Mouse (Mus musculus) fat pad, adult 2 months (tissue): ENCODE measurements around the gene Nat8f6.
"Not testable (repeated sequence)": the region's sequence is repeated elsewhere in the genome, so short reads cannot be mapped to it uniquely, and the experiment has no call there.

Experiments
- DNase-seq: peaks from one replicate; pipeline ENCODE4 v3.0.0-alpha.2; 2011; ENCODE audit warnings: low read depth, low spot score; ENCODE audit errors: extremely low read depth

The Nat8f6 gene

DNA sequence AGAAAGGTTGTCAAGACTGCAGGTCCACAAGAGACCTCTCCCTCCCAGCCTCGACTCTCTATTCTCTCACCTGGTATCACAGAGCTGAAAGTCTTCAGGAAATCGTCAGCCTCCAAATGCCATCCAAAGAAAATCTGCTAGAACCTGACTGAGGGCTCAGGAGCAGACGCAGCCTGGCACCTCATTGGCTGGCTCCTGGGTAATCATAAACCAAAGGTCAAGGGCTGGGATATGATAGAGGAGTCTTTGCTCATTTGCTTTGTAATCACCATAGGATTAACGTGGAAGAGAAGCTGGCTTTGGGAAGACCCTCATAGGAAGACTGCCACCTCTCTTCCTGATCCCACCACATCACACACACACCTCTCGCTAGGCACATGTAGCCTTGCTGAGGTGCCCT is at the start of gene Nat8f6, which contains the start of gene Nat8f5:
TSS of gene Nat8f6 (minus strand) at position 118 of the 400 bp plus-strand sequence.
TSS of gene Nat8f5 (minus strand) at position 136 of the 400 bp plus-strand sequence.
- DNase-seq, result no peak

DNA sequence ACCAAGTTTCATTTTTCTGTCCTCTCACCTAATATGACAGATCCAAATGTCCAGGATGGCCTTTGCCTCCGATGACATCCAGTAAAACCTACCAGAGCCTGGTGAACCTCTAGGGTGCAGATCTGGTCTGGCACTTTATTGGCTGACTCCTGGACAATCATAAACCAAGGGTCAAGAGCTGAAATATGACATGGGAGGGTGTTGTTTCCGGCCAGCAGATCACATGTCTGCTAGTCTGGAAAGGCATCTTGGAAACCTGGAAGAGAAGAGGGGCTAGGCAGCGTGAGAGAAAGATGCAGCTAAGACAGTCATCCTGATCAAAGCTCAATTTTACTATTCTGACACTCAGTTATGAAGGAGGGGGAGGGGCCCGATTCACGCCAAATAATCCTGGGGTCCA is 48.3 kb upstream of the Nat8f6 start, which contains the start of gene Nat8f2:
TSS of gene Nat8f2 (minus strand) at position 153 of the 400 bp plus-strand sequence.
- not testable (repeated sequence) for DNase-seq

DNA sequence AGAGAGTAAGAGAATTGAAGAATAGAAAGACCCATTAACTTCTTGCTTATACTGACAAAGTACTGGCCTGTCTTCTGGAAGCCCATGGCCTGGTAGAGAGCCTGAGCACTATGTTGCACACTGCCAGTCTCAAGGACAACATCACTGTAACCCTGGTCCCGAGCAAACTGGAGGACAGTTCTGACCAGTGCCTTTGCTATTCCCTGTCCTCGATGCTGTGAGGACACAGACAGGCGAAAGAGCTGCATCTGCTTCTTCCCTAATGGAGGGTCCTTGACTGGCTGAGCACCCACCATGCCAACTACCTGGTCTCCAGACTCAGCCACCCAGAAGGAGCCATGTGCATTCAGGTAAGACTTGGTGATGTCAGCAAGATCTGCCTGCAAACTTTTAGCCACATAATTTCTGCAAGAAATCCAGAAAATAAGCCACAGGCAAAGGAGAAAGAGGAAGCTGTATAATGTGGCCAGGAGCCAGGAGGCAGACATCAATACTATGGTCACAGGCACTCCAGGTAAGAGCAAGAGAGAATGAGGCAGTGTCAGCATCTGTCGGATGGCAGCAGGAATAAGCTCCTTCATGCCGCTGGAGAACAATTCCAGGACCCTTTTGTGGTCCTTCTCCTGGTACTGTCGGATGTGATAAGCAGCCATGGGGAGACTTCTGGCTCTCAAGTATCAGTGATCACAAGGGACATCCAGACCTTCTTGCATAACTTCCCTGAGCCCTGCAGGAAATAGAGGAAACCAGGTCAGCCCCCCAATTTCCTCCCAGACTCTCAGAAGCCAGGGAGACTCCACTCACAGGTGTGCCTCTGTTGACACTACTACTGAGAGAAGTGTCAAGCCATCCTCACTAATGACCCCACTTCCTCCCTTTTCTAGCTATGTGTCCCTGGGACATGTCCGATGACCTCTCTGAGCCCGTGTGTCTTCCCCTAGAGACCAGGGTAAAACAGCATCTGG is 47.3 kb upstream of the Nat8f6 start:
- no peak for DNase-seq

DNA sequence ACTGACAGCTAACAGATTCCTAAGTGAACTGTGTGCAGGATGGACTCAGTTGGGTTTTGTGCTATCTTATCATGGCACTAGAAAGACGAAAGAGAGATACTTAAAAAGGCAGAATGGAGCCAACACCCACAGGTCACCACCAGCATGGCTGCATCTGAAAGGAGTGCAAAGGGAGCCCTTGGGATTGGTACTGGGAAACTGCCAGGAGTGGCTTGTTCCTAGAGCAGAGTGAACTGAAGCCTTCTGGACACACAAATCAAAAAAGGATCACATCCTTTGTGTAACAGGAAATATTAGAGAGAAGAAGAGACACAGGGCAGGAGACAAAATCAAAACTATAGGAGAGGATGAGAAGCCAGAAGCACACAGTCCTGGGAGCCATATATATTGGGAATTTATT is 46.2 kb upstream of the Nat8f6 start:
- not testable (repeated sequence) for DNase-seq

DNA sequence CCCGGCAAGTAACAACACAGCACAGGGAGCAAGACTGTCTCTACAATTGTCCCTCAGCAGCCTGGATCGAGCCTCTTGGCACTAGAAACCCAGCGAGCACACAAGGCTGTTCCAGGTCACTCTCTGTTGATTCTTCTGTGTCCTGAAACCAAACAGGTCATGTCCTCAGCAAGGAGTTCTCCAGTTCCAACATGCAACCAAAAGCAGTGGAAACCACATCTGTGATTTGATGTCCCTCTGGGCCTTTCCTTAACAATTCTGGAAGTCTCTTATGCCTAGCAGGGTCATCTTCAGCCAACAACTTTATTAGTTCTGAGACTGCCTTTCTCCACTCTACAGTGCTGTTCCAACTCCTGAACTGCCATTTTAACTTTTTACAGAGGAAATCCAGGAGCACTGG is 45.4 kb upstream of the Nat8f6 start:
- DNase-seq, result not testable (repeated sequence)

DNA sequence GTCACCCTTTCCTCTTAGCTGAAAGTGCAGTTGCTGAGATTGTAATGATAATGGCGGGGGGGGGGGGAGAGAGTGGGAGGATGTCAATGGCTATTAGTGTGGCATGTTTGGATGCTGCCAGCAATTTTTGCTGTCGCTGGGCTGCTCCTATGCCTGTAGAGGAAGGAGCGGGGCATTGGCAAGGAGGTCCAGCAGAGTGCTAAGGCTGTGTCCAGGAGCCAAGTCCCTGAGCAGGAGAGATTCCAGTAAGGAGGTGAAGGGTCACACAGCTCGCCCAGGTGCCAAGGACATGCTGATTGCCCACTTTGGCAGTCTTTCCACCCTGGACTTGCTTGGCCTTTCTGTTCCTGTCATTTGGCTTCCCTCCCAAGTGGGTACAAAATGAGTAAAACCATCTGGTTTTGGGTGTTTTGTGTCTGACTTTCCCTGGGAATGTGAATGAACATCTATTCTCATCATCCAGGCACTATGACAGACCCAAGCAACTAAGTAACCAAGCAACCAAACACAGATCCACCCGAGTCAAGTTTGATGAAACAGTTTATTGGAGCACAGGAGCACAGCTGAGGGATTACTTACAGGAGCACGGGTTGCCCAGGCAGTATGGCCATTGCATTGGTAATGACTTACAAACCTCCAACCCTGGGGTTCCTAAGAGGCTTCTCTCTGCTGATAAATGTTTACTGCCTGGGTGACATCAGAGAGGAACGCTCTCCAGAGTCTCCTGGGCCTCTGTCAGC is 44.3 kb upstream of the Nat8f6 start:
- not testable (repeated sequence) for DNase-seq

DNA sequence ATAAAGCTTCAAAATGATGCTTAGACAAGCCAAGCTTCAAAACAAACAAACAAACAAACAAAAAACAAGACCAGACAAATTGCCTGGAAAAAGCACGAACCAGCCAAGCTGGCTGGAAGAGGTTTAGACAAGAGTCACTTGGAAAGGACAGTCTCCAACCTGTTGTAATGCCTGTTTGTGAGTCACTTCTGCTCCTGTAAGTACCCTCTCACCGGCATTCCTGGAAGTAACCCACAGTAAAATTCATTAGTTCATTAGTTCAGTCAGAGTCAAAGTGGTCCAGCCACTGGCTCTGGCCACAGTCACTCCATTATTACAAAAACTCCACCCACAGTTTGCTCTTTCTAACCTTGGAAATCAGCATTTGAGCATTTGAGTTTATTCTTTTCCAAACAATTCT is 43.1 kb upstream of the Nat8f6 start:
- no peak for DNase-seq

DNA sequence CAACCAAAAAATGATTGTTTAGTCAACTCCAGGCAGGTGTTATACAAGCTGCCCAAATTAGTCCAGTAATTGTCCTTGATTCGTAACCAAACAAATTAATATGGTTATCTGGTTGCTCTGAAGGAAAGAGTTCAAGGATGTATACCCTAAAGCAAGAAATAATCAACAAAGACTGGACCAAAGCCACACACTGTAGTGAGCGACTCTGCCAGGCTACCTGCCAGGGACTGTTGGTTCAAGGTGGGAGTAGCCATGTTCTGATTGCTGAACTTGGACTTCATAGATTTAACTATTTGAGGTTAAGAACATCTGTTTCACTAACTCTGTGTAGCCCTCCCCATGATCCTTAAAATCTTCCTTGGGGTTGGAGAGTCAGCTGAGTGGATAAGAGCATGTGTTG is 42.4 kb upstream of the Nat8f6 start:
- no peak for DNase-seq

DNA sequence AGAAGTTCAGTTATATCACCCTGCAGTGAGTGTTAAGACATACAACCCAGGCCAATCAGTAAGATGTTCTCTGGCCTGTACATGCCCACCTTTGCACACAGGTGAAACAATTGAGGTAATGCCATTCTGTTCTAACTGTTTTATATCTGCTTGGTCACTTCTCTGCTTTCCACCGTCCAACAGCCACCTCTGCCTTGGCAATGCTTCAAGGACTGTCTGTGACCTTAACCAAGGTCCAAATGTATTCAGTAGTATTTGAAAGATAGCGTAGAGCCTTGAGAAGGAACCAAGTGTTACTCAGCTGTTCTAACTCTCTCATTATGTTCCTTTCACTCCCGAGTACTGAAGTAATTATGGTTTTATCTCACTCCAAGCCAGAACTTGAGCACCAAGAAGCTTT is 41.8 kb upstream of the Nat8f6 start:
- no peak for DNase-seq

DNA sequence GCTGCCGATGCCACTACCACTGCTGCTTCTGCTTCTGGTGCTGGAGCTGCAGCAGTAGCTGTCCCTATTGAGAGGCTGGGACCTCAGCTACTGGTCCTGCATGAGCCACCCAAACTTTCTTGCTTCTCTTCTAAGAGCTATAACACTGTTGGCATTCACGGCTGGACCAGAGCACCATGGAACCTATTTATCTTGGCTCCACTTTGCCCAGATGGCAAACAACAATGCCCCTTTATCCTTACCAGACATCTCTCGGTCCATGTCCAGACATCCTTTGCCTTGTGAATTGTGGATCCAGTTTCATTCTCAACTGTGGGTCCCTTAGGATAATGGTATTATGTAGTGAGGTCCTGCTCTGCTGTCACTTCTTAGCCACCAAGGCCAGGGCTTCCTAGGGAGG is 40.5 kb upstream of the Nat8f6 start:
- no peak for DNase-seq

DNA sequence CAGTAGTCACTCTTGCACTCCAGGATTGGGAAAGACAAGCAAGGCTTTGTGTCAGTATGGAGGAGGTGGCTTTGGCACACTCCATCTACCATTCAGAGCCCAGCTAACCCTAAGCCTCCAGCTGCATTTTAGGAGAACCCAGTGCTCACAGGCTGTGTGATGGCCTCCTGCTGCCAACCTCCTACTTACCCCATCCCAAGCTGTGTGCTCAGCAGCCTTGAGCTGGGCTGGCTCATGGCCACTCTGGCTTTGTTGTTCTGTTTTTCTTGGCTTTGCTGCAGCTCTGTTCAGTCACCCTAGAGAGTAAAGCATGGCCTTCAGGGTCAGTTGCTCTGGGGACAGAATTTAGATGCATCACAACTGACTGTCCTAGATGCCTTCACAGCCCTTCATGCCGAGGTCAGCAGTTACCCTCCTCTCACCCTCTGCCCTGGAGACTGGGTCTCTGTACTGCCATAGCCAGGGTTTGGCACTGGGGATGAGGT is 35.5 kb upstream of the Nat8f6 start:
- peak; percentile 96 for DNase-seq

DNA sequence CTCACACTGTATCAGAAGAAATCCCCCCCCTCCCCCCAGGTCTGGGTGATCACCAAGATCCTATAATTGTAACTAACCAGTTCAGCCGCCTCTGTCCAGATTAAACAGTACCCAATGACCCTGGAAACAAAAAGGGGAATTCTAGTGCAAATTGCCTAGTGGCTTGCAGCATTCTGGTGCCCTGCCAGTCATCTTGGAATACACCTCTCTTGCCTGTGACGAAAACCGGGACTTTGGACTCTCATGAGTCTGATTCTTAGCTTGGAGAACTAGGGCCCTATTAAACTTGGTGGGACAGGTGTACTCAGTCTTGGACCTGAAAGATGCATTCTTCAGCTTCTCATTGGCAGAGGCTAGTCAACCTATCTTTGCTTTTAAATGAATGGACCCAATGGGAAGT is 32.7 kb upstream of the Nat8f6 start:
- DNase-seq, result no peak

DNA sequence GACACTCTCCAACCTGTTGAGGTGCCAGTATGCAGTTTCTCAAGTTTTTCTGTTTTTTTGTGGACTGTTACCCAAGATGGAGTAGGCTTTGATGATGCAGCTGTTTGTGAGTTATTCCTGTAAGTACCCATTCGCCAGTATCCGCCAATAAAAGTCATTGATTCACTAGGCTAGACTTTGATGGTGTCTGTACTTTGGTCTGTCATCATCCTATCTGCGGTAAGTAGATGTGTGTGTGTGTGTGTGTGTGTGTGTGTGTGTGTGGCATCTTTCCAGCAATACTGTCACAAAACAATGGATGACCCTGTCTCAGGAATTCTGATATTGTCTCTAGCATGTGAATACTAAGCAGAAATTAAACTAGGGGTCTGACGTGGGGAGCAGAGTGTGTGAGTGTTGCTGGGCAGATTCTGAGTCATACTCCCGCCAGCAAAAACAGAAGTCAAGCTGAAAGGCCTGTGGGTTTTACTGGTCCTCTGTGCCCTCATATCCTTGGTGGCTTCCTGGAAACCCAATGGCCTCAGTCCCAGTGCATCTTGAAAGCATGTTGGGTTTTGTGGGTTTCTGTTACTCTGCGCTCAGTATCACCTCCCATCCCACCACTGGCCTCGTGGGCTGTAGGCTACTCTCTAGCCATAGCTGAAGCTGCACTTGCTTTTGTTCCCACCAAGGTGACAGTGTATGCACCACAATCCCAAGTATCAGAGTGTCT is 30.5 kb upstream of the Nat8f6 start:
- no peak for DNase-seq

DNA sequence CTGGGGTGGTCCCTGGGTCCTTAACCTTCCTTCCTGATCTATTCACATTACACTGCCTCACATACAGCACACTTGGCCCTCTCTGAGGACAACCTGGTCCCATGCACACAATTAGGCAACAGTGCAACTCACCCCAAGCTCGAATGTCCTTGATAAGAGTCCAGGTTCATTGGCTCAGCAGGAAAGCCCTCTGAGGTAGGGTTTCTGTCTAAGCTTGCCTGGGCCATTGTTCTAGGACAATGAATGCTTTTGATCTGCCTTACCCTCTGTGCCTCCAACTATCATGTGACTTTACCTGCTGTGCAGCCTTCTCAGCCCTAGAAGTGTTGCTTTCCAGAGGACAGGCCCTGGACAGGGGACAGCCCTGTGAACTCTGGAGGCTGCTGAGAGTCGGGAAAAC is 28.5 kb upstream of the Nat8f6 start:
- DNase-seq, result peak; percentile 88

DNA sequence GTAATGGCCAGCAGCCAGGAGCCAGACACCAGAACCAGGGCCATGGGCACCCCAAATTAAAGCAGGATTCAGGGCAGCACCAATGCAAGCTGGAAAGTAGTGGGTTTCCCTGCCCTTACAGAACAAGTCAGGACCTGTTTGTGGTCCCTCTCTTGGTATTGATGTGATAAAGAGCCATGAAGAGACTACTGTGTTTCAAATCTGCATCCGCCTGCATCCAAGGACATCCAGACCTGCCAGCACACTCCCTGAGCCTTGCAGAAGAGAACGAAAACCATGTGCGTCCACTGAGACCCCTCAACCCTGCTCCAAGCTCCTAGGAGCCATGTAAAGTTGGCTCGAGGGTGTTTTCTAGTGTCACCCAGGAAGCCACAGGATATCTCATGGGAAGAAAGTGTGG is 27.4 kb upstream of the Nat8f6 start:
- DNase-seq, result no peak

DNA sequence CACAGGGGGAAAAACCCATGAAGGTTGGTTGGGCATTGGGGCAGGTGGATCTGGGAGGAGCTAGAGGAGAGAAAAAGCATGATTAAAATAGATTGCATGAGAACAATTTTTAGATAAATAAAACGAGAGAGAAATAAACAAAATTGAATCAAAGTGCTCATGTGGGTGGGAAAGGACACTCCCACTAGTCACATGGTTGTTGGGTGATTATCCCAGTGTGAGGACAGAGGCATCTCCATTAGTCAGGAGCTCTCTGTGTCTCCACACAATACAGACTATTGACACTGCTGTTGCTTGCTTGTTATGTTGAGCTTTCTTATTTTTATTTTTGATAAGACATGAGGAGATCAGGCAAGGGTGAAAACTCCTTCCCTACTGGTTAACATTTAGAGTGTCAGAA is 26.2 kb upstream of the Nat8f6 start:
- no peak for DNase-seq

DNA sequence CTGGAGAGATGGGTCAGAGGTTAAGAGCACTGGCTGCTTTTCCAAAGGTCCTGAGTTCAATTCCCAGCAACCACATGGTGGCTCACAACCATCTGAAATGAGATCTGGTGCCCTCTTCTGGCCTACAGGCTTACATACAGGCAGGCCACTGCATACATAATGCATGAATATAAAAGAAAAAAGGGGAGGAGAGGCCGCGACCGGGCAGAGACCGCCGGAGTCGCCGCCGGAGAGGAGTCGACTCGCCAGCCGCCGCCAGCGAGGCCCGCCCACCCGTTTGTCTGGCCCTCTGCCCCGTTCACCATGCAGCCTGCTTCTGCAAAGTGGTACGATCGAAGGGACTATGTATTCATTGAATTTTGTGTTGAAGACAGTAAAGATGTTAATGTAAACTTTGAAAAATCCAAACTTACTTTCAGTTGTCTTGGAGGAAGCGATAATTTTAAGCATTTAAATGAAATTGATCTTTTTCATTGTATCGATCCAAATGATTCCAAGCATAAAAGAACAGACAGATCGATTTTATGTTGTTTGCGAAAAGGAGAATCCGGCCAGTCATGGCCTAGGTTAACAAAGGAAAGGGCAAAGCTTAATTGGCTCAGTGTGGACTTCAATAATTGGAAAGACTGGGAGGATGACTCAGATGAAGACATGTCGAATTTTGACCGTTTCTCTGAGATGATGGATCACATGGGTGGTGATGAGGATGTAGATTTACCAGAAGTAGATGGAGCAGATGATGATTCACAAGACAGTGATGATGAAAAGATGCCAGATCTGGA is 23.1 kb upstream of the Nat8f6 start:
- not testable (repeated sequence) for DNase-seq

DNA sequence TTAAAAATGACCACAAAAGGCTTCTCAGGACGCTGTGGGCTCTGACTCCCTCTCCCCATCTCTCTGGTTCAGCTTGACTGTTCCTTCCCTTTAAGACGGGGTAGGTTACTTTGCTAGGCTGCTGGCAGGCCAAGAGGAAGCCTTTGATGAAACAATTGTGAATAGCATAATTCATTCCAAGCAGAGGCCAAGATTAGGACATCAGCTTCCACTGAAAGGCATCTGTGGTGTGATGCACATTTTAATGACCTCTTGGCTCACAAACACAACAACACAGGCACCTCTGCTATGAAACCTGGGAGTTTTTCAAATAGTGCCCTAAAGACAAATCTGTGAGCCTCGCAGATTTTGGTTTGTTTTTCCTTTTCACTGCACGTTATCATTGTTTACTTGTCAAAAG is 19.2 kb upstream of the Nat8f6 start:
- peak; percentile 81 for DNase-seq

DNA sequence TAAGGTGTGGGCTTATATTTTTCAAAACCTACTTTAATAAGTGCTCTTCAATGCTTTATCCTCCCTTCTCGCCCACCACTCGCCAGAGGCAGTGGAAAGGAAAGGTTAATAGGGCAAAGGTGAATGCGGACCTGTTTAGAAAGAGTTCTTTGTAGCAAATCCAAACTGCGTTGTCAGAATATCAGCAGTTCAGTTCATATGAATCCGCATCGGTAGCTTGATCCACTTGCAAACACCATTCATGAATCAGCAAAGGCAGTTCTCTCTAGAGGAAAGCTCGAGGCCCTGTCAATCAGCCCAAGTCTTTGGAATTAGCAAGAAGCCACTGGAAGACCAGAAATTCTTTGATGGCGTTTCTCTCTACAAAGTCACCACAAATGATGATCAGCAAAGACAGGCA is 17.9 kb upstream of the Nat8f6 start:
- no peak for DNase-seq

DNA sequence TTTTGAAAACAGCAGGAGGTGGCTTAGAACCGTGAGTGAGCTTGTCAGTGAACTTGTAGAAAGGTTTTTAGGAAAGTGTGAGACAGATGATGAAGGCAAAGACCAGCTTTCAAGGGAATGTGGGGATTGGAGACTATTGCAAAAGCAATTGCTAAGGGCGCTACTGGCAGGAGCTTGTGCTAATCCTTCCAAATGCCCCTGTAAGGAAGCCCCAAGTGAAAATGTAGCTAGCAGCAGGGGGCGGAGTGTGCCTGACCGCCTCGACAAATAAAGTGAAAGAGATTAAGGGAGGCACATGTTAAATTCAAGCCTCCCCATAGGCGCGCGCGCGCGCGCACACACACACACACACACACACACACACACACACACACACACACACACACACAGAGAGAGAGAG is 16.6 kb upstream of the Nat8f6 start:
- not testable (repeated sequence) for DNase-seq
